Mouse (Mus musculus) heart, embryonic 14.5 days (tissue): ENCODE measurements around the gene Uxs1. TPM values are rescaled to one million over a fixed set of nuclear protein-coding genes. Genes with fewer than 3 reads are reported as not detected.

ENCODE experiments used
- ATAC-seq: fragments of 200-750 bp; cut with Nextera tagmentation; 2 replicates; pipeline ENCODE4 v1.8.0; 2017; ENCODE audit warnings: low read depth, moderate TSS enrichment; ENCODE audit not compliant: insufficient number of reproducible peaks, insufficient read depth, low FRiP score
- H3K27ac ChIP-seq, 2 experiments: fragments of 200-500 bp in 1 of 2; fragments of 300-500 bp in 1 of 2; sonication (generic) in 1 of 2; replicated peaks in 1 of 2; 2 replicates each; pipeline ENCODE4 v1.5.1; 2012 to 2014; ENCODE audit warnings: low read depth in 2 of 2, low read length in 2 of 2, control low read depth in 1 of 2, mild to moderate bottlenecking in 1 of 2, mixed read lengths in 1 of 2; ENCODE audit not compliant: control insufficient read depth in 1 of 2, insufficient read depth in 1 of 2
- H3K27me3 ChIP-seq: fragments of 300-500 bp; sonication (generic); 2 replicates; pipeline ENCODE4 v1.6.1; 2014; ENCODE audit warnings: mild to moderate bottlenecking, low read length, control low read depth; ENCODE audit not compliant: control insufficient read depth, insufficient read depth
- H3K36me3 ChIP-seq: fragments of 300-500 bp; sonication (generic); 2 replicates; pipeline ENCODE4 v1.6.1; 2014; ENCODE audit warnings: mild to moderate bottlenecking, control low read depth, low read length, mixed read lengths; ENCODE audit not compliant: control insufficient read depth, insufficient read depth
- H3K4me1 ChIP-seq, 2 experiments: fragments of 200-500 bp in 1 of 2; fragments of 300-500 bp in 1 of 2; sonication (generic) in 1 of 2; 2 replicates each; pipeline ENCODE4 v1.6.1; 2012 to 2014; ENCODE audit warnings: low read length in 2 of 2, control low read depth in 1 of 2, mixed read lengths in 1 of 2; ENCODE audit not compliant: control insufficient read depth in 2 of 2, insufficient read depth in 2 of 2
- H3K4me2 ChIP-seq: fragments of 300-500 bp; sonication (generic); 2 replicates; pipeline ENCODE4 v1.6.1; 2014; ENCODE audit warnings: mild to moderate bottlenecking, low read length
- H3K4me3 ChIP-seq, 2 experiments: fragments of 200-500 bp in 1 of 2; fragments of 300-500 bp in 1 of 2; sonication (generic) in 1 of 2; 2 replicates each; pipeline ENCODE4 v1.5.1; 2012 to 2014; ENCODE audit warnings: low read length in 2 of 2, mild to moderate bottlenecking in 2 of 2, control low read depth in 1 of 2, low read depth in 1 of 2, moderate library complexity in 1 of 2; ENCODE audit not compliant: control insufficient read depth in 1 of 2, insufficient read depth in 1 of 2
- H3K9ac ChIP-seq: fragments of 300-500 bp; sonication (generic); 2 replicates; pipeline ENCODE4 v1.6.1; 2014; ENCODE audit warnings: mild to moderate bottlenecking, low read length
- H3K9me3 ChIP-seq: fragments of 300-500 bp; sonication (generic); 2 replicates; pipeline ENCODE4 v1.6.1; 2016; ENCODE audit warnings: low read length, control low read depth; ENCODE audit not compliant: control insufficient read depth
- WGBS: fragments of 180-500 bp; shearing (Covaris S2); extraction: QIAGEN DNeasy Blood & Tissue Kit; methylation state at CpG from one replicate; pipeline ENCODE4 v1.1.7; 2014; 5-methylcytosine and 5-hydroxymethylcytosine counted together
- polyA plus RNA-seq: library from polyadenylated mRNA; unstranded; fragments of >200 nt; fragmentation: Nextera tagmentation; extraction: Ambion mirVana; gene quantifications from 2 replicates; pipeline ENCODE4 v1.2.1, GENCODE M21; 2014

Gene Uxs1
- polyA plus RNA-seq, 1 experiment from 2014 or later, result 11.3 TPM

DNA sequence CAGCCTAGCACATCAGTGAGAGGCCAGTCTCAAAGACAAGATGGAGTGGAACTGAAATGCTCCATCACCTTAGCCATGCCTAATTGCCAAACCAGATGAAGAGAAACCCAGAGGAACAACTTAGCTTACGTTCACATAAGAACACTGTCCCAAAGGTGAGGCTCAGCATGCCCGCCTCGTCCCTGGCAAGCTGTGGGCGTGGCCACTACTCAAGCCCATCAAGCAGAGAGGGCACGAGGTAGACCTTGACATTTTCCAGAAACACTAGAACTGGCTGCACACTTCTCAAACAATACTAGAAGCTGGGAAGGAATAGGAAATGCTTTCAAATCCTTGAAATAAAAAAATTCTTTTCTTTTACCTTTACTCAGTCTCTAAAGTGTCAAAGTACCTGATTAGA, 5.0 kb downstream of the Uxs1 start:
- ATAC-seq, result no peak
- no peak overlapping the region for H3K9ac ChIP-seq
- H3K36me3 ChIP-seq, result no peaks in the 10 kb centered on the region
- no peak overlapping the region for H3K4me2 ChIP-seq
- H3K27ac ChIP-seq, result no peak overlapping the region
- H3K4me1 ChIP-seq, result peaks cover 6 to 20% of the 10 kb centered on the region in 2 experiments; a peak in 3 of 4 replicates
- H3K27me3 ChIP-seq, result no peaks in the 10 kb centered on the region
- no peaks in the 10 kb centered on the region for H3K9me3 ChIP-seq
- no peak overlapping the region for H3K4me3 ChIP-seq
- 50% methylated on average over 5 of the region's 5 CpGs for WGBS

DNA sequence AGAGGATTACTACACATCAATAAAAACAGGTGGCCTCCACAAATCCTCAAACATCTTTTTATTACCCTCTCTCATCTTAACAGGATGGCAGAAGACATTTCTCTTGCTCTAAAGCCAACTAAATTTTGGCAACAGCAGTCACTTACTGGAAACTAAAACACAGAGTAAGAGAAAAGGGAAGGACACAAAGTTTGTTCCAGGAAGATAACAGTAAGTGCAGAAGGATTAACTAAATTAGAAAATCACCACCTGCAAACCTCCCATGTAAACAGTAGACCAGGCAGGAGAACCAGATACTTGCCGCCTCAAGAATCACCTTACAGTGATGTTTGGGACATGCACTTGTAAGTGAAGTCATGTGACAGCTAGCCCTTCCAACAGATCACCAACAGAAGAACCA, 5.8 kb downstream of the Uxs1 start:
- Histone ChIP-seq H3K27ac (no peak overlapping the region), H3K4me3 (no peak overlapping the region), H3K4me2 (no peak overlapping the region), H3K9ac (no peak overlapping the region), H3K27me3 (no peaks in the 10 kb centered on the region), H3K36me3 (no peaks in the 10 kb centered on the region), H3K4me1 (peaks cover 6 to 20% of the 10 kb centered on the region in 2 experiments; a peak in 3 of 4 replicates), H3K9me3 (no peaks in the 10 kb centered on the region)
- no peak for ATAC-seq
- WGBS, result 68% methylated on average over 1 of the region's 1 CpGs

GRCm38 (mm10) chr1:43820571-43820970, 7.0 kb downstream of the Uxs1 start:
- Histone ChIP-seq H3K9ac (no peak overlapping the region), H3K36me3 (no peaks in the 10 kb centered on the region), H3K27me3 (no peaks in the 10 kb centered on the region), H3K9me3 (no peaks in the 10 kb centered on the region), H3K4me3 (no peak overlapping the region), H3K4me2 (no peak overlapping the region), H3K27ac (no peak overlapping the region), H3K4me1 (peaks cover 6 to 17% of the 10 kb centered on the region in 2 experiments; a peak in 3 of 4 replicates)
- ATAC-seq, result no peak
- 75% methylated on average over 1 of the region's 1 CpGs for WGBS

- peaks cover 6 to 17% of the 10 kb centered on the region in 2 experiments; a peak in 3 of 4 replicates for H3K4me1 ChIP-seq
- no peak overlapping the region for H3K4me3 ChIP-seq
- no peak overlapping the region for H3K9ac ChIP-seq
- no peaks in the 10 kb centered on the region for H3K9me3 ChIP-seq
- ATAC-seq, result no peak
- H3K4me2 ChIP-seq, result no peak overlapping the region
- WGBS, result 78% methylated on average over 2 of the region's 2 CpGs
- H3K27ac ChIP-seq, result no peak overlapping the region
- no peaks in the 10 kb centered on the region for H3K36me3 ChIP-seq
- H3K27me3 ChIP-seq, result no peaks in the 10 kb centered on the region
Measured at GRCm38 (mm10) chr1:43819091-43819490, 8.5 kb downstream of the Uxs1 start.

GRCm38 (mm10) chr1:43818356-43818755, 9.2 kb downstream of the Uxs1 start:
- Histone ChIP-seq H3K9me3 (no peaks in the 10 kb centered on the region), H3K4me1 (peaks cover 6 to 17% of the 10 kb centered on the region in 2 experiments; a peak in 3 of 4 replicates), H3K9ac (no peak overlapping the region), H3K4me3 (no peak overlapping the region), H3K27me3 (no peaks in the 10 kb centered on the region), H3K27ac (no peak overlapping the region), H3K4me2 (no peak overlapping the region), H3K36me3 (no peaks in the 10 kb centered on the region)
- WGBS, result 83% methylated on average over 4 of the region's 4 CpGs
- no peak for ATAC-seq

DNA sequence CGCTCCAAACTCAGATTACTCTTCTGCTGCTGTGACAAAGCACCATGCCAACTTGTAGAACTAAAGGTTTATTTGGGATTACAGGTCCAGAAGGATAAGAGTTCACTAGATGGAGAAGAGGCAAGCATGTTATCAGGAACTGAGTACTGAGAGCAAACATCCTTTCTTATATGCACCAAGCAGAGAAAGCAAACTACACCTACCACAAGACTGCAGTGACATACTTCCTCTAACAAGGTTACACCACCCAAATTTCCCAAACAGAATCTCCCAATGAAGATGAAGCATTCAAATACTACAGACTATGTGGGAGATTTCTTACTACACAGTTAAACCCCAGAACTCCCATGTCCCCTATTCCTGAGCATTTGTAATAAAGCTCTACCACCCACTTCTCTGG, 15.8 kb downstream of the Uxs1 start:
- ATAC-seq, result no peak
- no peak overlapping the region for H3K9ac ChIP-seq
- H3K9me3 ChIP-seq, result no peaks in the 10 kb centered on the region
- H3K4me1 ChIP-seq, result no peaks in the 10 kb centered on the region
- no peak overlapping the region for H3K4me3 ChIP-seq
- H3K4me2 ChIP-seq, result no peak overlapping the region
- 87% methylated on average over 1 of the region's 1 CpGs for WGBS
- H3K27me3 ChIP-seq, result no peaks in the 10 kb centered on the region
- H3K27ac ChIP-seq, result no peak overlapping the region
- H3K36me3 ChIP-seq, result no peaks in the 10 kb centered on the region

- H3K9me3 ChIP-seq, result no peaks in the 10 kb centered on the region
- H3K27ac ChIP-seq, result no peak overlapping the region
- no peak for ATAC-seq
- WGBS, result 61% methylated on average over 3 of the region's 3 CpGs
- no peak overlapping the region for H3K4me3 ChIP-seq
- no peaks in the 10 kb centered on the region for H3K27me3 ChIP-seq
- no peaks in the 10 kb centered on the region for H3K4me1 ChIP-seq
- no peaks in the 10 kb centered on the region for H3K36me3 ChIP-seq
- no peak overlapping the region for H3K9ac ChIP-seq
- no peak overlapping the region for H3K4me2 ChIP-seq
Measured at GRCm38 (mm10) chr1:43811055-43811454, 16.5 kb downstream of the Uxs1 start.

DNA sequence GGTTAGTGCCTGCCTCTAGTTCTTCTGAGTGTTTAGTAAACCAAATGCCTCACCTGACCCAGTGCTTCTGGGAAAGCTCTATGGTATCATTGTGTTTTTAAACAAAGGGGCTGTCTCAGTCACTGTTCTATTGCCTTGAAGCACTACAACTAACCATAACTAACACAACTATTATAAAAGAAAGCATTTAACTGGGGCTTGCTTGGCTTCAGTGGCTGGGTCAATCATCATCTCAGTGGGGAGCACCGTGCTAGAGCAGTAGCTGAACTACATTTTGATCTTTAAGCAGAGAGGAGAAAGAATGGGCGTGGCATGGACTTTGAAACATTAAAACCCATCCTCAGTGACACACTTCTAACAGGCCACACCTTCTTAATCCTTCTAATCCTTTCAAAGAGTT, 18.2 kb downstream of the Uxs1 start:
- no peak for ATAC-seq
- no peaks in the 10 kb centered on the region for H3K9me3 ChIP-seq
- no peaks in the 10 kb centered on the region for H3K36me3 ChIP-seq
- no peaks in the 10 kb centered on the region for H3K4me1 ChIP-seq
- H3K27me3 ChIP-seq, result no peaks in the 10 kb centered on the region
- WGBS, result 92% methylated on average over 2 of the region's 2 CpGs
- no peak overlapping the region for H3K9ac ChIP-seq
- no peak overlapping the region for H3K4me2 ChIP-seq
- H3K27ac ChIP-seq, result no peak overlapping the region
- no peak overlapping the region for H3K4me3 ChIP-seq
